Comparison of ENCODE assay signal across 26 mouse cellular contexts in the genomic region with DNA sequence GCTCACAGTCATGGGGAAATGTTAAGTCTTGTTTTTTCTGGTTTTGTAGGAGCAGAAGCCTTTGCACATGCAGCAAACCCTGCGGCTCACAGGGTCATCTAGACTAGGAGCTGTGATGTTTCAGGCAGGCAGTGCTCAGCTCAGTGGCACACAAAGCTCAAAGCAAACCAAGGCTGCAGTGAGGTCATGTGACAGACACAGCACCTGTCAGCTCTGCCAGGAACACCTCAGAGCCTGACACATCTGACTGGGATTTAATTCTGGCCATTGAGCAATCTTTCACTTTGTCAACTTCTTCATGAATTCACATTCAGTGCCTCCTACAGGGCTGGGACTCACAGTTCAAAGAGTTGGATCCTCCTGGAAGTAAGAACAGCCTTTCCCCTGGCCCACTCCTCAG.
A peak's percentile ranks its signal among the peaks of the same experiment; 100 is the strongest.
DNase-seq lines count a peak whose midpoint lies in the region; ATAC-seq and TF ChIP-seq lines count a peak whose summit lies in the region.
"Had no signal": no experiment of that assay in that cellular context is flagged by ENCODE, and none has a peak within 500 bp of the region (broad histone marks: within the 10 kb centered on the region; RNA-seq: fewer than 3 reads in every experiment).

No protein-coding gene starts in this region.

- H3K27me3 ChIP-seq in midbrain, postnatal 0 days (ENCODE audit: insufficient read depth, low read length): no peaks in the 10 kb centered on the region
- H3K27me3 ChIP-seq in midbrain, embryonic 11.5 days (ENCODE audit: control insufficient read depth, insufficient read depth, low read length): no peaks in the 10 kb centered on the region
- H3K27me3 ChIP-seq in myocyte (ENCODE audit: control insufficient read depth, insufficient read depth, insufficient read length): no peaks in the 10 kb centered on the region
- H3K27me3 ChIP-seq: embryonic facial prominence, embryonic 13.5 days; forebrain, embryonic 12.5 days; forebrain, embryonic 15.5 days; hindbrain, embryonic 12.5 days; hindbrain, embryonic 15.5 days had no signal

- H3K4me3 ChIP-seq in midbrain, postnatal 0 days (ENCODE audit: low read depth, low read length): no peak overlapping the region
- no peak overlapping the region for H3K4me3 ChIP-seq in midbrain, embryonic 11.5 days (ENCODE audit: low read depth, low read length)
- no peak overlapping the region for H3K4me3 ChIP-seq in myocyte
- H3K4me3 ChIP-seq: embryonic facial prominence, embryonic 10.5 days; embryonic facial prominence, embryonic 13.5 days; erythroblast, embryonic 14.5 days; forebrain, embryonic 12.5 days; forebrain, embryonic 15.5 days; heart, adult 2 months; hindbrain, embryonic 12.5 days; hindbrain, embryonic 15.5 days had no signal

- H3K27ac ChIP-seq in midbrain, postnatal 0 days (ENCODE audit: low read depth, low read length): no peak overlapping the region
- no peak overlapping the region for H3K27ac ChIP-seq in midbrain, embryonic 11.5 days (ENCODE audit: low read depth, low read length)
- H3K27ac ChIP-seq: embryonic facial prominence, embryonic 10.5 days; embryonic facial prominence, embryonic 13.5 days; forebrain, embryonic 12.5 days; forebrain, embryonic 15.5 days; heart, adult 2 months; hindbrain, embryonic 12.5 days; hindbrain, embryonic 15.5 days had no signal

- no peak for TF ChIP-seq CTCF in midbrain, postnatal 0 days (IDR thresholded peaks at IDR 0.05)

- H3K4me1 ChIP-seq in midbrain, postnatal 0 days (ENCODE audit: insufficient read depth, low read length): no peaks in the 10 kb centered on the region
- no peaks in the 10 kb centered on the region for H3K4me1 ChIP-seq in midbrain, embryonic 11.5 days (ENCODE audit: control insufficient read depth, insufficient read depth, low read length)
- H3K4me1 ChIP-seq: embryonic facial prominence, embryonic 10.5 days; forebrain, embryonic 12.5 days; forebrain, embryonic 15.5 days; hindbrain, embryonic 12.5 days; hindbrain, embryonic 15.5 days had no signal

- no peak overlapping the region for H3K4me2 ChIP-seq in midbrain, postnatal 0 days (ENCODE audit: low read depth, low read length, poor library complexity, severe bottlenecking)
- H3K4me2 ChIP-seq in midbrain, embryonic 11.5 days: no peak overlapping the region
- H3K4me2 ChIP-seq in myocyte (ENCODE audit: low read depth): no peak overlapping the region
- H3K4me2 ChIP-seq: embryonic facial prominence, embryonic 13.5 days; forebrain, embryonic 12.5 days; forebrain, embryonic 15.5 days; heart, embryonic 11.5 days; hindbrain, embryonic 12.5 days; hindbrain, embryonic 15.5 days had no signal

- no peak overlapping the region for H3K9ac ChIP-seq in midbrain, postnatal 0 days (replicated peaks; ENCODE audit: low read length, poor library complexity, severe bottlenecking)
- H3K9ac ChIP-seq in midbrain, embryonic 11.5 days (ENCODE audit: low read length): no peak overlapping the region
- H3K9ac ChIP-seq: embryonic facial prominence, embryonic 13.5 days; forebrain, embryonic 12.5 days; forebrain, embryonic 15.5 days; hindbrain, embryonic 12.5 days; hindbrain, embryonic 15.5 days had no signal

- no peak overlapping the region for H3ac ChIP-seq in myocyte (ENCODE audit: control insufficient read depth, insufficient read length)

- no peak for ATAC-seq in midbrain, postnatal 0 days (ENCODE audit: low FRiP score)
- ATAC-seq in midbrain, embryonic 11.5 days (ENCODE audit: low FRiP score): no peak
- ATAC-seq: forebrain, embryonic 15.5 days; inflammation-experienced regulatory T-cells, adult 6 months had no signal

- no peaks in the 10 kb centered on the region for H3K79me2 ChIP-seq in myocyte (ENCODE audit: control insufficient read depth, insufficient read depth)

- H3K9me3 ChIP-seq in midbrain, postnatal 0 days (ENCODE audit: low read length): no peaks in the 10 kb centered on the region
- H3K9me3 ChIP-seq in midbrain, embryonic 11.5 days (ENCODE audit: control insufficient read depth, low read length): no peaks in the 10 kb centered on the region
- H3K9me3 ChIP-seq: embryonic facial prominence, embryonic 10.5 days; embryonic facial prominence, embryonic 13.5 days; forebrain, embryonic 12.5 days; forebrain, embryonic 15.5 days; hindbrain, embryonic 12.5 days; hindbrain, embryonic 15.5 days had no signal

- WGBS in midbrain, postnatal 0 days: 71% methylated on average over 1 of the region's 1 CpGs
- WGBS in midbrain, embryonic 11.5 days: 79% methylated on average over 1 of the region's 1 CpGs

- intact Hi-C loops in left cerebral cortex, postnatal 4 days (cut with DNase I): no loop called here
- intact Hi-C loops in left cerebral cortex, postnatal 10 days (cut with DNase I): no loop called here

- peak; percentile 20 for DNase-seq in gastrocnemius, adult 18-20 months (ENCODE audit: low spot score)
- no peak for DNase-seq in gastrocnemius, postnatal 10 days
- peak; percentile 13 for DNase-seq in left cerebral cortex, postnatal 4 days
- no peak for DNase-seq in left cerebral cortex, postnatal 10 days (ENCODE audit: extremely low spot score in 1 of 2, low spot score in 2 of 2)
- peak; percentile 37 for DNase-seq in midbrain, postnatal 0 days (ENCODE audit: low spot score)
- DNase-seq in midbrain, embryonic 11.5 days (ENCODE audit: low spot score, missing footprints): no peak
- no peak for DNase-seq in cerebellum, adult 8-10 months
- DNase-seq: adrenal gland, postnatal 10 days; adrenal gland, postnatal 36 days; cerebellum, adult 11 months; cerebellum, adult 2 months; cerebellum, postnatal 10 days; cerebellum, postnatal 36 days; embryo, embryonic 11 days; gastrocnemius, postnatal 14 days; heart, adult 2 months had no signal

- no peak for TF ChIP-seq POLR2A in myocyte (IDR thresholded peaks at IDR 0.05; ENCODE audit: insufficient read length, low read depth)

- H3K36me3 ChIP-seq in midbrain, postnatal 0 days (ENCODE audit: insufficient read depth, low read length): no peaks in the 10 kb centered on the region
- H3K36me3 ChIP-seq in midbrain, embryonic 11.5 days (ENCODE audit: control insufficient read depth, insufficient read depth, low read length): no peaks in the 10 kb centered on the region
- no peaks in the 10 kb centered on the region for H3K36me3 ChIP-seq in myocyte (ENCODE audit: control insufficient read depth, insufficient read depth)
- H3K36me3 ChIP-seq: embryonic facial prominence, embryonic 10.5 days; embryonic facial prominence, embryonic 13.5 days; forebrain, embryonic 12.5 days; forebrain, embryonic 15.5 days; hindbrain, embryonic 12.5 days; hindbrain, embryonic 15.5 days had no signal

TF ChIP-seq in myocyte, 11 proteins besides CTCF, POLR2A, EP300 and RAD21:
- TF ChIP-seq E2F4 (IDR thresholded peaks at IDR 0.05; ENCODE audit: insufficient read depth) (no peak), MYOD1 (IDR thresholded peaks at IDR 0.05; ENCODE audit: control insufficient read depth in 1 of 3, insufficient read length in 2 of 3, low read depth in 2 of 3) (peak in 2 of 3 experiments; percentile 41 to 53), SRF (IDR thresholded peaks at IDR 0.05; ENCODE audit: control insufficient read depth, insufficient read length, low read depth) (no peak), MYOG (IDR thresholded peaks at IDR 0.05; ENCODE audit: control insufficient read depth in 1 of 3, insufficient read depth in 1 of 3, insufficient read length in 2 of 3, low read depth in 2 of 3) (peak in 1 of 3 experiments; percentile 51)

Comparison
In these comparisons a context has a peak if more than half of its experiments do, and no peak if none do; other contexts are left out.
1. DNase-seq: peak in gastrocnemius, adult 18-20 months (single experiment), left cerebral cortex, postnatal 4 days (single experiment) and midbrain, postnatal 0 days (single experiment); none in gastrocnemius, postnatal 10 days (single experiment), left cerebral cortex, postnatal 10 days (0 of 2), midbrain, embryonic 11.5 days (single experiment) and cerebellum, adult 8-10 months (single experiment).